Mouse (Mus musculus): ENCODE measurements around the gene Pdlim7.

- TF ChIP-seq EP300 (IDR thresholded peaks at IDR 0.05; ENCODE audit: low read depth) (no peak), CTCF (IDR thresholded peaks at IDR 0.05; ENCODE audit: low read depth) (peak; percentile 57)
These were observed 44.5 kb downstream of the Pdlim7 start for GRCm38 (mm10) chr13:55468851-55469560.

Measured in liver, embryonic 14.5 days (tissue).